Mouse (Mus musculus) thymus, postnatal 36 days (tissue): Measurements from ENCODE around the gene Car5a.

Experiments
- DNase-seq, 2 experiments: peaks; one replicate each; pipeline ENCODE4 v3.0.0; 2022; ENCODE audit warnings: mixed read lengths in 2 of 2

The Car5a gene

GRCm38 (mm10) chr8:121954981-121955555 is 10.4 kb upstream of the Car5a start:
- DNase-seq = no peak

- no peak for DNase-seq
Measured at GRCm38 (mm10) chr8:121953821-121954545, 9.3 kb upstream of the Car5a start.

GRCm38 (mm10) chr8:121952800-121953199 is 8.1 kb upstream of the Car5a start:
- no peak for DNase-seq

GRCm38 (mm10) chr8:121952122-121952521 is 7.4 kb upstream of the Car5a start:
- no peak for DNase-seq

- DNase-seq = no peak
Measured at GRCm38 (mm10) chr8:121951656-121952009, 6.9 kb upstream of the Car5a start.

- DNase-seq = peak; percentile 67 to 76
Measured at GRCm38 (mm10) chr8:121950749-121951655, 6.3 kb upstream of the Car5a start.

DNA sequence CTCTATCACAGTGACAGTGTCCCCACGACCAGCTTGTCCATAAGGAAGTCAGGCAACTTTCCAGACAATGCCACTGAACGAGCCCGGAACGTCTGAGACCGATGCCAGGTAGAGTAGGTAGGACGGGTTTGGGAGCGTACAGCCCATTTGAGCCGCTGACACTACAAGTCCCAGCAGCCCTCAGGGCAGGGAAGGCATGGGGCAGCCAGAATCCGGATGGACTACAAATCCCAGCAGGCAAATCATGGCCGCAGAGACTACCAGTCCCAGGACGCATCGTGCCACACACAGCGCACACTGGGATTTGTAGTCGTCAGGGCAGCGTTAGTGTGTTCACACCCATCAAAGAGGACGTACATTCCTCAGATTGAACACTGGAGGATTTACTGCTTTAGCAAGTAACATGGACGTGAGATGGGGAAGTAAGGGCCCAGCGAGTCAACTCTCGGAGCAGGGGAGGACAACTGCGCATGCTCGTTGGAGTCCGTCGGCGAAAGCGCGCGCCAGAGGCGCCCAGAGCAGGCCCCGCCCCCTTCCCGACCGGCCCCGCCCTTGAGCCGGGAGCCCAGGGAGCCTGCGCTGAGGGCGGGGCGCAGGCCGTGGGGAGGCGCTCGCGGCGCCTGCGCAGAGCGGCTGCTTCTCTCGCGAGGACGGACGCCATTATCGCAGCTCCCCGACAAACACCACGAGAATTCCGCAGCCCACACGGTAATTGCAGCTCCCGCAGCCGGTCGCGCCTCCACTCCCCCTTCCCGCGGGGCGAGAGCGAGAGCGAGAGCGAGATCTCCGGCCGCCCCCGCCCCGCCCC is 5.4 kb upstream of the Car5a start:
- peak; percentile 99 for DNase-seq

- no peak for DNase-seq
Measured at GRCm38 (mm10) chr8:121949222-121949800, 4.6 kb upstream of the Car5a start, which contains the start of gene Banp. Gene Banp (plus strand): TSS chr8:121949750.

GRCm38 (mm10) chr8:121948321-121949145 is 3.8 kb upstream of the Car5a start:
- peak; percentile 22 to 28 for DNase-seq

DNA sequence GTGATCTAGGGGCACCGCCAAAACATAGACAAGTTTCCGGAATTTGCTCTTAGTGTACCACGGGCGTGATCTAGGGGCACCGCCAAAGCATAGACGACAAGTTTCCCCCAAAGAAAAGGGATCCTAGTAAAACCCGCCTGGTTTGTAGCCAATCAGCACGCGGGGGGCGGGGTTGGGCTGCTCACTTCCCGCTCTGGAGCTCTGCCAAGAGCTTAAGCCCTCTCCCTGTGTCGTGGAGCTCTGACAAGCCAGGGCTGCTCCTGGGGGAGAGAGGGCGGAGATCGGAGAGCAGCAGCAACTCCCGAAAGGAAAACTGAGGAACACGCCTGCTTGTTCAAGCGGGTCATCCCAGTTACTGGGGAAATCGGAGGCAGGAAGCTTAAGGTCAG is 3.0 kb upstream of the Car5a start:
- peak; percentile 89 to 92 for DNase-seq

DNA sequence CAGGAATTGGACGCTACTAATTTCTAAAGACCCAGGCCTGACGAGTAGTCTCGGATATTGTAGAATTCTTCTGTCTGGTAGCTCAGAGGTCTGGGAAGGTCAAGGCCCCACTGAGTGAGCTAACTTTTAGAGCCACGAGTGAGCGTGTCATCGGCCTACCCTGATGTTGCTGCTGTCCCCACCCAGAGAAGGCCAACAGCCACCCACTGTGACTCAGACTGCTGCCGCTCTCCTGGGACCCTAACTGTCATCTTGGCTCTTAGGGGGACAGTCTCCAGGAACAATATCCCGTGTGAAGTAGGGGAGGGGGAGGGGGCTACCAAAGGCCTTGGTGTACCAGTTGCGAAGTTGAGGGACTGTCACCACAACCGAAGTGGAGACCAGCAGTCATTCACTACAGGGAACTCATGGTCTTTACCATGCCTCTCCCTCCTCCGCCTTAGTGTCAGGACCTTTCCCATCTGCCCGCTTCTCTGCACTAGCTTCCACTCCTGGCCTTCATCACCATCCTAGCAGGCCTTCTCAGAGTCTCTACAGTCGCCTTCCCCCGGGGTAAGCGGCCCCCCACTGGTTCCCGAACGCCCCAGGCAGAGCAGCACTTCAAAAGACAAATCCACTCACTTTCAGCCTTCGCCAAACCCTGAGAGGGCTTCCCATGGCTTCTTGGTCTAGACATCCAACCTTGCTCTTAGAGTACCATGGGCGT is 2.5 kb upstream of the Car5a start:
- no peak for DNase-seq

GRCm38 (mm10) chr8:121946351-121946750 is 1.6 kb upstream of the Car5a start:
- no peak for DNase-seq

DNA sequence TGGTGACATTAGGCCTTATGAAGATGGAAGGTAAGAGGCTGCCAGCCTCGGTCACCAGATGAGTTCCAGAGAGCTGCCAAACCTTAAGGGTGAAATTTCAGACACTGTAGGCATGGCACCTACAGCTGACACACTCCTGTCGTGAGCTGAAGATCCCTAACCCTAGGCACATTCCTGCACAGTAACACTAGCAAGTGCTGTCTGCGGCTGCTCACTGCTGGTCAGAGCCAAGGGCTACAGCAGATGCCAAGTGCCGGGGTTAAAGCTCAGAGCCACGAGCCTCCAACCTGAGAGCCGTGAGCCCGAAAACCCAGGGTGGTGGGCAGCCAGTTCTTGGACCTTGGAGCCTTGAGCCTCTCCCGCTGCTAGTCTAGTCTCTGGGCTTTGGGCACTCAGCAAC is 988 bp downstream of the Car5a start:
- DNase-seq = no peak

DNA sequence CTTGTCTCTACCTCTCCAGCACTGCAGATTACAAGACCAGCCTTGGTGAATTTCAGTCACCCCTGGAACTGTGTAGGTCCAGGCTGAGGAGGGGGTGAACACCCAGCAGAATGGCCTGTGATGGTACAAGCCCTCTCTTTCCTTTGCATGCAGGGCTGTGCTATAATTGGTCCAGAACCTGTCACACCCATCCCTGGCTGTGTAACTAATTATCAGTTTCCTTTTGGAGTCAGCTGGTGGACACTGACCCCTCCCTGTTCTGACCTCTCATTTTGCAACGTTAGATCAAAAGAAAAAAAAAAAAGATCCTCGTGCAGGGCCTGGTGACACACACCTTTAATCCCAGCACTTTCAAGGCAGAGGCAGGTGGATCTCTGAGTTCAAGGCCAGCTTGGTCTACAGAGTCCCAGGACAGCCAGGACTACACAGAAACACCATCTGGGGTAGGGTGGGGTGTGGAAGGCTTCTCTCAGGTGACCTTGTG is 1.6 kb downstream of the Car5a start:
- no peak for DNase-seq

- DNase-seq = no peak
Measured at GRCm38 (mm10) chr8:121938732-121939131, 6.0 kb downstream of the Car5a start.

- no peak for DNase-seq
Measured at GRCm38 (mm10) chr8:121936391-121936790, 8.3 kb downstream of the Car5a start.

DNA sequence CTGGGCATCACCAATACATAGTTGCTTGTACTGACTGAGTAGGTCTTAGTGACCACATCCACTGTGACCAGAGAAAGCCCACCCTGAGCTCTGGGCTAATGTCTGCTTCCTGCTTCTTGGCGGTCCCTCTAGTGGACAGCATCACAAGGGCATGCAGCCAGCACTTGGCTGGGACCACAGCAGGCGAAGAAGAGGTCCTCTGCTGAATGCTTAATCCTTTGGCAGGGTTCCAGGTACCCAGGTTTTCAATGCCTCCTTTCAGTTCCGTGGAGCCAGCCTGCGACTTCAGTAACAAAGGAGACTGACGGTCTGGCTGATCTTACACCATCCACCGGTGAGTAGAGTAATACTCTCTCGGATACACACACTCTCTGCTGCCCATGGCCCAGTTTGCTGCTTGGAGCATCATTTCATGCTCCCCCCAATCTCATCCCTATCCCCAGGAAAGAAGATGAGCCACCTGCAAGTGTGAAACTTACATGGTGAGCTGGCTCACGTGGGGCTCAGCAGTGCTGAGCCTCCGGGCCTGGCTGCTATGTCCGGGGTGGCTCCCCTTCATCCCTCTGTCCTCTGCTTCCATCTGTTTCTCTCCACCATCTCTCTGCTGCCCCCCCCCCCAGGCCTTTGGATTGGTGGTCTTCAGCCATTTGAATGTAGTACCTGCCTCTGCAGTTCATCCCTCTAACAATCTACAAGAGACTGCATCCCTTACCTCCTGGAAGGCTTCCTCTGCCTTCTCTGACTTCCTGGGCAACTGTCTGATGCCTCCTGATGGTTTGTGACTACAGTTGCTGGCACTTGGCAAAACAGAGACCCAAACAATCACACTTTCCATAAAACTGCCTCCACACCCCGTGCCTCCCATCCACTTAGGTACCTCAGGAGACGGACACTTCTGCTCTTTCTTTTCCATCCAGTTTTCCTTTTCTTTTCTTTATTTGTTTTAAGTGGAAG is 9.1 kb downstream of the Car5a start:
- DNase-seq = no peak

GRCm38 (mm10) chr8:121934923-121935322 is 9.8 kb downstream of the Car5a start:
- no peak for DNase-seq

- no peak for DNase-seq
Measured at GRCm38 (mm10) chr8:121934506-121934905, 10.2 kb downstream of the Car5a start.
